In genomic region chr9:96630571-96631388, GRCm38 (mm10) we compare ENCODE assay signal across 8 mouse cellular contexts. TPM values are rescaled to one million over a fixed set of nuclear protein-coding genes. Genes with fewer than 3 reads are reported as not detected.
DNase-seq lines count a peak whose midpoint lies in the region; ATAC-seq and TF ChIP-seq lines count a peak whose summit lies in the region.

No protein-coding gene starts in this region.

- H3K79me3 ChIP-seq in C2C12 (ENCODE audit: low read depth) = peaks cover 18% of the 10 kb centered on the region

- peak overlapping the region; percentile 91 for H3K4me2 ChIP-seq in liver, postnatal 0 days (ENCODE audit: low read depth, low read length)
- H3K4me2 ChIP-seq in neural tube, embryonic 13.5 days = peak overlapping the region; percentile 74

- ATAC-seq in liver, postnatal 0 days = peak; percentile 75
- peak; percentile 86 for ATAC-seq in neural tube, embryonic 13.5 days (ENCODE audit: low read depth)

- no peaks in the 10 kb centered on the region for H3K9me3 ChIP-seq in liver, postnatal 0 days (ENCODE audit: low read length)
- no peaks in the 10 kb centered on the region for H3K9me3 ChIP-seq in neural tube, embryonic 13.5 days

- DNase-seq in adrenal gland, adult 8-10 months = peak; percentile 25
- peak; percentile 78 for DNase-seq in embryo, embryonic 9.5 days (ENCODE audit: extremely low spot score)
- DNase-seq in heart, adult 9 months (ENCODE audit: low spot score in 2 of 2) = peak; percentile 30 to 41
- peak; percentile 27 to 41 for DNase-seq in kidney, adult 8-10 months
- DNase-seq in liver, postnatal 0 days = peak; percentile 68
- DNase-seq in testis, postnatal 10 days (ENCODE audit: low spot score) = peak; percentile 73

- peak overlapping the region; percentile 80 for H3ac ChIP-seq in C2C12 (ENCODE audit: control insufficient read depth, insufficient read length, low read depth)

- H3K79me2 ChIP-seq in C2C12 (ENCODE audit: control insufficient read depth, insufficient read depth) = peaks cover 49% of the 10 kb centered on the region

- no peak for TF ChIP-seq CTCF in C2C12 (IDR thresholded peaks at IDR 0.05; ENCODE audit: control insufficient read depth, insufficient read depth, insufficient read length)
- TF ChIP-seq CTCF in liver, postnatal 0 days (IDR thresholded peaks at IDR 0.05; ENCODE audit: low read depth) = no peak

- TF ChIP-seq EP300 in liver, postnatal 0 days (IDR thresholded peaks at IDR 0.05; ENCODE audit: low read depth) = no peak

- H3K4me1 ChIP-seq in liver, postnatal 0 days (ENCODE audit: insufficient read depth) = peaks cover 16% of the 10 kb centered on the region
- peaks cover 22% of the 10 kb centered on the region for H3K4me1 ChIP-seq in neural tube, embryonic 13.5 days (replicated peaks)

- H3K27me3 ChIP-seq in C2C12 (ENCODE audit: control insufficient read depth, insufficient read depth, insufficient read length) = no peaks in the 10 kb centered on the region
- H3K27me3 ChIP-seq in liver, postnatal 0 days (ENCODE audit: insufficient read depth, low read length) = 0 out of 2 replicates have a peak, but pooled peaks cover 4% of the 10 kb centered on the region
- peaks cover 7% of the 10 kb centered on the region; the same call in 1 of the 2 replicates for H3K27me3 ChIP-seq in neural tube, embryonic 13.5 days

- peak overlapping the region; percentile 95 for H3K27ac ChIP-seq in liver, postnatal 0 days (ENCODE audit: low read depth)
- H3K27ac ChIP-seq in neural tube, embryonic 13.5 days (replicated peaks) = peak overlapping the region; percentile 98

- no peaks in the 10 kb centered on the region for H3K36me3 ChIP-seq in C2C12 (ENCODE audit: control insufficient read depth, insufficient read depth)
- H3K36me3 ChIP-seq in liver, postnatal 0 days (replicated peaks; ENCODE audit: insufficient read depth, low read length) = no peaks in the 10 kb centered on the region
- no peaks in the 10 kb centered on the region for H3K36me3 ChIP-seq in neural tube, embryonic 13.5 days

- H3K9ac ChIP-seq in liver, postnatal 0 days (replicated peaks) = peak overlapping the region; percentile 92
- H3K9ac ChIP-seq in neural tube, embryonic 13.5 days = peak overlapping the region; percentile 98

- 2% methylated on average over 34 of the region's 105 CpGs for WGBS in liver, postnatal 0 days (ENCODE audit: insufficient replicate concordance)
- under 1% methylated on average over 83 of the region's 105 CpGs for WGBS in neural tube, embryonic 13.5 days

- H3K4me3 ChIP-seq in C2C12 (ENCODE audit: insufficient read depth, poor library complexity, severe bottlenecking) = peak overlapping the region; percentile 52
- peak overlapping the region; percentile 91 for H3K4me3 ChIP-seq in liver, postnatal 0 days (ENCODE audit: low read depth, low read length)
- peak overlapping the region; percentile 87 for H3K4me3 ChIP-seq in neural tube, embryonic 13.5 days

TF ChIP-seq in C2C12, 6 proteins besides CTCF, POLR2A, EP300 and RAD21:
- TF ChIP-seq FOSL1 (IDR thresholded peaks at IDR 0.05; ENCODE audit: insufficient read depth, low read length, poor library complexity, severe bottlenecking) (no peak), MYOG (IDR thresholded peaks at IDR 0.05; ENCODE audit: control insufficient read depth, extremely low read depth, insufficient read length) (no peak), USF1 (IDR thresholded peaks at IDR 0.05; ENCODE audit: low read depth) (no peak), CEBPB (IDR thresholded peaks at IDR 0.05; ENCODE audit: low read depth) (no peak), MAX (IDR thresholded peaks at IDR 0.05) (no peak), MYOD1 (IDR thresholded peaks at IDR 0.05; ENCODE audit: control insufficient read depth, insufficient read length, low read depth) (no peak)

RNA-seq across cellular contexts. Expression of gene Rasa2, which starts 0.6 kb away (rescaled TPM):
- polyA plus RNA-seq in C2C12 (2012; fragmentation: generic; extraction: Trizol) = 1.5 TPM
- 10 to 100 TPM; 15.3 to 17.6 (median 16.3) TPM for total RNA-seq in adrenal gland, adult 8-10 months (2022)
- 2.5 and 2.7 TPM in 2 replicates for polyA plus RNA-seq in liver, postnatal 0 days (2015; fragmentation: Nextera tagmentation; extraction: Ambion mirVana)
- 16.3 and 17.7 TPM in 2 replicates for polyA plus RNA-seq in neural tube, embryonic 13.5 days (2015; fragmentation: Nextera tagmentation; extraction: Ambion mirVana)

Comparison
In these comparisons a context has a peak if more than half of its experiments do, and no peak if none do; other contexts are left out.
1. Peak in every context shown above with its lines: DNase-seq, ATAC-seq, H3K4me3 ChIP-seq and H3K27ac ChIP-seq.
2. DNase-seq: peak in every context shown above with its lines; median percentile 78 in embryo, embryonic 9.5 days; 73 in testis, postnatal 10 days; 68 in liver, postnatal 0 days; 36 in heart, adult 9 months; 34 in kidney, adult 8-10 months; 25 in adrenal gland, adult 8-10 months.